Mouse (Mus musculus): ENCODE measurements at regions not wholly inside any gene's neighbourhood (a gene's known extent, or its start where the extent isn't known, plus 50 kb on each side); places are given as distances from the start of the nearest gene placed in this dataset.

GRCm38 (mm10) chr7:122909296-122909695 is 56.2 kb upstream of the Rbbp6 start:
- Histone ChIP-seq H3K27me3 (no peaks in the 10 kb centered on the region), H3K4me1 (replicated peaks) (no peaks in the 10 kb centered on the region), H3K9ac (no peak overlapping the region), H3K4me2 (no peak overlapping the region), H3K9me3 (replicated peaks) (no peaks in the 10 kb centered on the region), H3K4me3 (replicated peaks) (no peak overlapping the region), H3K27ac (replicated peaks) (no peak overlapping the region), H3K36me3 (replicated peaks) (no peaks in the 10 kb centered on the region)
- no peak for ATAC-seq (ENCODE audit: insufficient read depth)
- 63% methylated on average over 8 of the region's 8 CpGs for WGBS (ENCODE audit: insufficient replicate concordance)
